Mouse (Mus musculus) brain, embryonic 18.5 days (tissue): ENCODE results near the gene Spata17.

Experiments
- DNase-seq: peaks from one replicate; pipeline ENCODE4 v3.0.0-alpha.2; 2012; ENCODE audit warnings: low read depth, low spot score

Gene Spata17

GRCm38 (mm10) chr1:187004306-187004705 is 211.0 kb downstream of the Spata17 start:
- DNase-seq: no peak

- DNase-seq: no peak
Measured at GRCm38 (mm10) chr1:187003441-187003861, 211.8 kb downstream of the Spata17 start.

- DNase-seq: no peak
Measured at GRCm38 (mm10) chr1:186997596-186998304, 217.5 kb downstream of the Spata17 start.
